Mouse (Mus musculus): ENCODE data around the gene Grem2. TPM values are rescaled to one million over a fixed set of nuclear protein-coding genes. Genes with fewer than 3 reads are reported as not detected.

The Grem2 gene
- 0.08 and 0.19 TPM in 2 replicates for polyA plus RNA-seq (2015; fragmentation: Nextera tagmentation; extraction: Ambion mirVana)

GRCm38 (mm10) chr1:174921298-174921955, at the start of gene Grem2:
Gene Grem2 (minus strand): TSS chr1:174921819.
- no peaks in the 10 kb centered on the region for H3K9me3 ChIP-seq (replicated peaks)
- H3K4me2 ChIP-seq: peak within 1 kb of the TSS; percentile 66
- 0 out of 2 replicates have a peak, but pooled peaks cover 6% of the 10 kb centered on the region for H3K4me1 ChIP-seq (replicated peaks)
- no peaks in the 10 kb centered on the region for H3K36me3 ChIP-seq
- ATAC-seq (replicated peaks; ENCODE audit: insufficient number of reproducible peaks, insufficient read depth, low FRiP score, low read depth): no peak; the same call in 1 of the 2 replicates
- peak within 1 kb of the TSS; percentile 36 for H3K4me3 ChIP-seq
- H3K27ac ChIP-seq: no peak within 1 kb of the TSS
- WGBS: 5% methylated on average over 30 of the region's 30 CpGs
- no peak within 1 kb of the TSS for H3K9ac ChIP-seq
- no peaks in the 10 kb centered on the region for H3K27me3 ChIP-seq

DNA sequence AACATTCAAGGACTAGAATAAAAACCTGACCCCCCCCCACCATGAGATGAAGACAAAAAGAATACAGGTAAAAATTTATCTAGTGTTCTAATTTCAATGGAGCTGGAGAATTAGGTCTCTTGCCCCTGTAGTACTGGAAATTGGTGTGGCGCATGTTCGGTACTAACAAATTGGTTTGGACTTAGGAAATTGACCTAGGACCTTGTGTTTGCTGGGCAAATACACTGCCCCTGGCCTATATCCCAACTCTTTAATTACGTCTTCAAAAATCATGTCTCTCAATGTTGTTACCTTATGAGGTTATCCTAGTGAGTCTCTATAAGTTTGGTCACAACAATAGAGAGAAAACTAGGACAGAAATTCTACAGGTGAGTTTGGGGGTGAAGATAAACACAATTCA, 38.2 kb upstream of the Grem2 start:
- H3K9me3 ChIP-seq (replicated peaks): no peaks in the 10 kb centered on the region
- H3K4me2 ChIP-seq: no peak overlapping the region
- WGBS: 87% methylated on average over 3 of the region's 3 CpGs
- no peak for ATAC-seq (replicated peaks; ENCODE audit: insufficient number of reproducible peaks, insufficient read depth, low FRiP score, low read depth)
- no peaks in the 10 kb centered on the region for H3K4me1 ChIP-seq (replicated peaks)
- no peak overlapping the region for H3K9ac ChIP-seq
- no peaks in the 10 kb centered on the region for H3K36me3 ChIP-seq
- no peak overlapping the region for H3K4me3 ChIP-seq
- no peak overlapping the region for H3K27ac ChIP-seq
- H3K27me3 ChIP-seq: no peaks in the 10 kb centered on the region

- Histone ChIP-seq H3K9me3 (replicated peaks) (no peaks in the 10 kb centered on the region), H3K27ac (no peak overlapping the region), H3K36me3 (no peaks in the 10 kb centered on the region), H3K27me3 (no peaks in the 10 kb centered on the region), H3K9ac (no peak overlapping the region), H3K4me1 (replicated peaks) (no peaks in the 10 kb centered on the region), H3K4me2 (no peak overlapping the region), H3K4me3 (no peak overlapping the region)
- no peak for ATAC-seq (replicated peaks; ENCODE audit: insufficient number of reproducible peaks, insufficient read depth, low FRiP score, low read depth)
- WGBS: 67% methylated on average over 3 of the region's 3 CpGs
Observed at GRCm38 (mm10) chr1:174931003-174931619, 9.5 kb upstream of the Grem2 start.

- WGBS: 62% methylated on average over 7 of the region's 7 CpGs
- no peak for ATAC-seq (replicated peaks; ENCODE audit: insufficient number of reproducible peaks, insufficient read depth, low FRiP score, low read depth)
- H3K9ac ChIP-seq: no peak overlapping the region
- no peaks in the 10 kb centered on the region for H3K27me3 ChIP-seq
- H3K9me3 ChIP-seq (replicated peaks): no peaks in the 10 kb centered on the region
- no peak overlapping the region for H3K27ac ChIP-seq
- H3K4me3 ChIP-seq: no peak overlapping the region
- no peaks in the 10 kb centered on the region for H3K36me3 ChIP-seq
- H3K4me2 ChIP-seq: no peak overlapping the region
- H3K4me1 ChIP-seq (replicated peaks): no peaks in the 10 kb centered on the region
Observed at GRCm38 (mm10) chr1:174929459-174930181, 8.0 kb upstream of the Grem2 start.

DNA sequence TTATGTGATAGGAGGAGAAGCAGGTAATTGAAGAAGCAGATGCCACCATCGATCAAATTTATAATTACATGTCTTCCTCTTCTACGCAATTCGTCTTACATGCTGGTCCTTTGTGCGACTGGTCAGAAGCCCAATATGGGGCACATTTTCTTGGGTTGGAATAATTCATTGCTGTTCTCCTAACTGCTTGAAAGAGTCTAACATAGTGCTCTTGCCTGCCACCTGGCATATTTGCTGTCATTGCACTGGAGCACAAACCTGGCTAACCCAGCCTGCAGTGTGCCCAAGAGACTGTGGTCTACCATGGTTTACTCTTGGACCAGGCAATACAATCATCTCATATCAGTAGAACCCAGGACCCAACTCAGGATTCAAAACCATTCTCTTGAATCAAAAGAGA, 2.7 kb downstream of the Grem2 start:
- WGBS: 85% methylated on average over 4 of the region's 4 CpGs

GRCm38 (mm10) chr1:174918236-174918870, 3.3 kb downstream of the Grem2 start:
- no peak overlapping the region for H3K4me2 ChIP-seq
- no peaks in the 10 kb centered on the region for H3K36me3 ChIP-seq
- no peak overlapping the region for H3K9ac ChIP-seq
- no peaks in the 10 kb centered on the region for H3K9me3 ChIP-seq (replicated peaks)
- H3K4me1 ChIP-seq (replicated peaks): 0 out of 2 replicates have a peak, but pooled peaks cover 6% of the 10 kb centered on the region
- H3K27me3 ChIP-seq: no peaks in the 10 kb centered on the region
- H3K4me3 ChIP-seq: no peak overlapping the region
- no peak for ATAC-seq (replicated peaks; ENCODE audit: insufficient number of reproducible peaks, insufficient read depth, low FRiP score, low read depth)
- WGBS: 60% methylated on average over 5 of the region's 5 CpGs
- no peak overlapping the region for H3K27ac ChIP-seq

More for the DNA sequence above, 2.7 kb downstream of the Grem2 start:
- ATAC-seq (replicated peaks; ENCODE audit: insufficient number of reproducible peaks, insufficient read depth, low FRiP score, low read depth): no peak
- Histone ChIP-seq H3K9me3 (replicated peaks) (no peaks in the 10 kb centered on the region), H3K4me3 (no peak overlapping the region), H3K27me3 (no peaks in the 10 kb centered on the region), H3K9ac (no peak overlapping the region), H3K4me1 (replicated peaks) (0 out of 2 replicates have a peak, but pooled peaks cover 6% of the 10 kb centered on the region), H3K4me2 (no peak overlapping the region), H3K27ac (no peak overlapping the region), H3K36me3 (no peaks in the 10 kb centered on the region)

- Histone ChIP-seq H3K36me3 (no peaks in the 10 kb centered on the region), H3K4me1 (replicated peaks) (no peaks in the 10 kb centered on the region), H3K27me3 (no peaks in the 10 kb centered on the region), H3K9ac (no peak overlapping the region), H3K27ac (no peak overlapping the region), H3K9me3 (replicated peaks) (no peaks in the 10 kb centered on the region), H3K4me3 (no peak overlapping the region), H3K4me2 (no peak overlapping the region)
- no peak for ATAC-seq (replicated peaks; ENCODE audit: insufficient number of reproducible peaks, insufficient read depth, low FRiP score, low read depth)
- WGBS: 76% methylated on average over 3 of the region's 3 CpGs
Observed at GRCm38 (mm10) chr1:174909834-174910233, 11.8 kb downstream of the Grem2 start.

DNA sequence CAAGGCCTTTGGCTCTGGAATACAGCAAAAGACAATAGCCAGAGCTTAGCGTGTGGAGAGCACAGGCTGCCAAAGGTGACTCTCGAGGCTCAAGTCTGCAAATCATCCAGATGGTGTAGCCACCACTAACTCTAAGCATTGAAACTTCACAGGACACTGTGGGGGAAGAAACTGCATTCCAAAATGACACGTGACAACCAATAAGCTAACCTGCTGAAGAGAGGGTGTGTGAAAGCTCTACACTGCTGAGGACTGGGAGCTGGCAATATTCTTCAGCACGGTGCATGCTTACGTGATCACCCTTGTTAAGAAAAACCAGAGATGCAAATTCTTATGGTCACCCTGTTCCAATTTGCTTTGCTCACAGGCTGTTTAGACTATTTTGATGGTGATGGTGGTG, 13.4 kb downstream of the Grem2 start:
- no peak for ATAC-seq (replicated peaks; ENCODE audit: insufficient number of reproducible peaks, insufficient read depth, low FRiP score, low read depth)
- WGBS: 73% methylated on average over 5 of the region's 5 CpGs
- Histone ChIP-seq H3K9ac (no peak overlapping the region), H3K36me3 (no peaks in the 10 kb centered on the region), H3K4me2 (no peak overlapping the region), H3K4me1 (replicated peaks) (no peaks in the 10 kb centered on the region), H3K9me3 (replicated peaks) (no peaks in the 10 kb centered on the region), H3K27ac (no peak overlapping the region), H3K27me3 (no peaks in the 10 kb centered on the region), H3K4me3 (no peak overlapping the region)

- ATAC-seq (replicated peaks; ENCODE audit: insufficient number of reproducible peaks, insufficient read depth, low FRiP score, low read depth): no peak
- Histone ChIP-seq H3K27me3 (no peaks in the 10 kb centered on the region), H3K9me3 (replicated peaks) (no peaks in the 10 kb centered on the region), H3K36me3 (no peaks in the 10 kb centered on the region), H3K4me1 (replicated peaks) (no peaks in the 10 kb centered on the region), H3K4me2 (no peak overlapping the region), H3K4me3 (no peak overlapping the region), H3K27ac (no peak overlapping the region), H3K9ac (no peak overlapping the region)
- 70% methylated on average over 5 of the region's 5 CpGs for WGBS
Observed at GRCm38 (mm10) chr1:174907637-174908036, 14.0 kb downstream of the Grem2 start.

DNA sequence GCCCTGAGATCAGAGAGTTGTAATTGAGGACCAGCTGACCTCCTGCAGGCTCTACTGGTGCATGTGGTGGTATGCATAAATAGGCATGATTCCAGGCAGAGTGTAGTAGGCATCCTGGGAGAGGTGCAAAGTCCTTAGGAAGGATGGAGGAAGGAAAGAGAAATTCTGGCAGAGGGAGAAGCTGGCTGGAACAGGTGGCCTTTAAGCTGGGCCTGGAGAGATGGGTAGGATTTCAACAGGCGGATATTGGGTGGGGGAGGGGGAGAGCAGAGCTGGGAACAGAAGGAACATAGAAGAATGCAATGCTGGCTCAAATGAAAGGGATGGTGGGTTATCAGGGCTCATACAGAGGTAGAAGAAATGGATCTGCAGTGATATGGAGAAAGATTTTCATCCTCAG, 18.9 kb downstream of the Grem2 start:
- WGBS: 41% methylated on average over 1 of the region's 1 CpGs
- Histone ChIP-seq H3K4me2 (no peak overlapping the region), H3K9me3 (replicated peaks) (no peaks in the 10 kb centered on the region), H3K4me3 (no peak overlapping the region), H3K27ac (no peak overlapping the region), H3K4me1 (replicated peaks) (no peaks in the 10 kb centered on the region), H3K27me3 (no peaks in the 10 kb centered on the region), H3K9ac (no peak overlapping the region; the same call in 1 of the 2 replicates), H3K36me3 (no peaks in the 10 kb centered on the region)
- ATAC-seq (replicated peaks; ENCODE audit: insufficient number of reproducible peaks, insufficient read depth, low FRiP score, low read depth): no peak

- ATAC-seq (replicated peaks; ENCODE audit: insufficient number of reproducible peaks, insufficient read depth, low FRiP score, low read depth): no peak
- H3K4me3 ChIP-seq: no peak overlapping the region
- no peaks in the 10 kb centered on the region for H3K4me1 ChIP-seq (replicated peaks)
- 80% methylated on average over 7 of the region's 7 CpGs for WGBS
- no peak overlapping the region for H3K27ac ChIP-seq
- no peaks in the 10 kb centered on the region for H3K9me3 ChIP-seq (replicated peaks)
- H3K9ac ChIP-seq: no peak overlapping the region
- no peak overlapping the region for H3K4me2 ChIP-seq
- H3K27me3 ChIP-seq: no peaks in the 10 kb centered on the region
- H3K36me3 ChIP-seq: no peaks in the 10 kb centered on the region
Observed at GRCm38 (mm10) chr1:174892471-174892870, 29.1 kb downstream of the Grem2 start.
